Mouse (Mus musculus) liver, embryonic 12.5 days (tissue): ENCODE measurements around the gene Eif4e. TPM values are rescaled to one million over a fixed set of nuclear protein-coding genes. Genes with fewer than 3 reads are reported as not detected.
"Not testable (repeated sequence)": the region's sequence is repeated elsewhere in the genome, so short reads cannot be mapped to it uniquely, and the experiment has no call there.

Source experiments
- ATAC-seq: fragments of 200-750 bp; cut with Nextera tagmentation; 2 replicates; pipeline ENCODE4 v1.8.0; 2017; ENCODE audit warnings: moderate number of reproducible peaks, mild to moderate bottlenecking, moderate library complexity
- H3K27ac ChIP-seq: fragments of 300-500 bp; sonication (generic); 2 replicates; pipeline ENCODE4 v1.5.1; 2016; ENCODE audit warnings: mild to moderate bottlenecking
- H3K27me3 ChIP-seq: fragments of 300-500 bp; sonication (generic); replicated peaks from 2 replicates; pipeline ENCODE4 v1.6.1; 2016; ENCODE audit warnings: mild to moderate bottlenecking, moderate library complexity
- H3K36me3 ChIP-seq: fragments of 300-500 bp; sonication (generic); 2 replicates; pipeline ENCODE4 v1.6.1; 2016; ENCODE audit warnings: mild to moderate bottlenecking, moderate library complexity
- H3K4me1 ChIP-seq: fragments of 300-500 bp; sonication (generic); 2 replicates; pipeline ENCODE4 v1.6.1; 2016
- H3K4me2 ChIP-seq: fragments of 300-500 bp; sonication (generic); 2 replicates; pipeline ENCODE4 v1.6.1; 2016; ENCODE audit warnings: mild to moderate bottlenecking, moderate library complexity
- H3K4me3 ChIP-seq: fragments of 300-500 bp; sonication (generic); 2 replicates; pipeline ENCODE4 v1.5.1; 2016; ENCODE audit warnings: mild to moderate bottlenecking, moderate library complexity
- H3K9ac ChIP-seq: fragments of 300-500 bp; sonication (generic); 2 replicates; pipeline ENCODE4 v1.6.1; 2016; ENCODE audit warnings: mild to moderate bottlenecking, moderate library complexity
- H3K9me3 ChIP-seq: fragments of 300-500 bp; sonication (generic); replicated peaks from 2 replicates; pipeline ENCODE4 v1.6.1; 2016; ENCODE audit warnings: mild to moderate bottlenecking, moderate library complexity
- WGBS: fragments of 180-500 bp; shearing (Covaris S2); methylation state at CpG from one replicate; pipeline ENCODE4 v1.1.7; 2016; ENCODE audit not compliant: insufficient replicate concordance; 5-methylcytosine and 5-hydroxymethylcytosine counted together
- polyA plus RNA-seq: library from polyadenylated mRNA; unstranded; fragments of >200 nt; fragmentation: Nextera tagmentation; extraction: Ambion mirVana; gene quantifications from 2 replicates; pipeline ENCODE4 v1.2.1, GENCODE M21; 2016

The Eif4e gene
- polyA plus RNA-seq, 1 experiment from 2014 or later, result 254 TPM

DNA sequence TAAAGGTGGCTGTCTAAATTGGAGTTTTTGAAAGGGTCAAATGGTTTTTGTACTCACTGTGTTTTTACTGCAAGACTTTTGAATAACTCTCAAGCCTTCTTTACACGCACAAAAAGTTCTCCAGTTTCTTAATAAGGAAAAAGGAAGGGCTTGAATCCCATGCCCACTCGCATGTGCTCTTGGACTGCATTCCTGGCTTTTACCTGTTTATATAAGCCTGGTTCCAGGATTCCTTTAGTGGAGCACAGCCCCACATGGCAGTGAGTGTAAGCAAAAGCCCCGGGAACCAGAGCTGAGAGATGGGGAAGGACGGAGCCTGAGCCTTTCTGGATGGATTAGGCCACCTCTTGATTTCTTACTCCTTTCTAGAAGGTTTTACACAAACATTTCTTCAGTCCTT is 23.1 kb downstream of the Eif4e start:
- WGBS, result 86% methylated on average over 4 of the region's 4 CpGs
- no peak for ATAC-seq
- Histone ChIP-seq H3K27me3 (no peaks in the 10 kb centered on the region), H3K4me3 (no peak overlapping the region), H3K9ac (no peak overlapping the region), H3K27ac (no peak overlapping the region), H3K4me2 (no peak overlapping the region), H3K36me3 (peaks cover 61% of the 10 kb centered on the region), H3K9me3 (no peaks in the 10 kb centered on the region), H3K4me1 (peaks cover 29% of the 10 kb centered on the region)

DNA sequence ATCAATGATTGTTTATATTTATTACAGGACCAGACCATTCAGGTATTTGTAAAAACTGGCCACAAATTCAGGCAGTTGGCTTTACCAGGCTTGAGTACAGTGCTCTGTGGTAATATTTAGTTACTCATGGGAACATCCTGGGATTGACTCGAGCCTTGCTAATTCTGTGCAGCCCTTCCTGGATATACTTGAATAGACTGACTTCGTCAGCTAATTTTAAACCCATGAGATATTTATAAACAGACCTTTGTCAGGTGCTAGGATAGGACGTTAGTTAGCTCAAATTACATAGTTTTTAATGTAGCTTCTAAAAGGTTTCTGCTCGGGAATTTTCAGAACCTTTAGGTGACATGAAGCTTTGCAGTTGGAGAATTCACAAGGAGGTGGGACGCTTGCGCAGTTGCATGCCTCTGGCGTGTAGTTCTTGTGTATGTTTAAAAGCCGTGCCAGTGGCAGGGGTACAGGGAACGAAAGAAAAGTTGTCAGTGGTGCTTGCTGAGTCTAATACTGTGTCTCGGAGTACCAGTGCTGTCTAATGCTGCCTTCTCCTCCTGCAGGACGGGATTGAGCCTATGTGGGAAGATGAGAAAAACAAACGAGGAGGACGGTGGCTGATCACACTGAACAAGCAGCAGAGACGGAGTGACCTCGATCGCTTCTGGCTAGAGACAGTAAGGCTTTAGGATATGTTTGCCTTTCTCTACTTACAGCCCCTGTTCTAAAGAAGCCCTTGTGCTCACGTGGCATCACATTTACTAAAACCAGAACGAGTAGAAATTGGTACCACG is 24.6 kb downstream of the Eif4e start:
- WGBS, result 87% methylated on average over 19 of the region's 19 CpGs
- ATAC-seq, result no peak
- H3K4me2 ChIP-seq, result no peak overlapping the region

GRCm38 (mm10) chr3:138555279-138555678 is 29.3 kb downstream of the Eif4e start:
- not testable (repeated sequence) for H3K27ac ChIP-seq, H3K27me3 ChIP-seq, H3K9ac ChIP-seq, H3K9me3 ChIP-seq, H3K4me3 ChIP-seq, H3K4me2 ChIP-seq
- Histone ChIP-seq H3K36me3 (peaks cover 81% of the 10 kb centered on the region), H3K4me1 (peaks cover 11% of the 10 kb centered on the region; the same call in 1 of the 2 replicates)
- ATAC-seq, result peak; percentile 66
- WGBS, result 34% methylated on average over 8 of the region's 8 CpGs

More for the DNA sequence above, 24.6 kb downstream of the Eif4e start:
- H3K9ac ChIP-seq, result no peak overlapping the region
- H3K4me1 ChIP-seq, result peaks cover 22% of the 10 kb centered on the region
- no peak overlapping the region for H3K27ac ChIP-seq
- H3K4me3 ChIP-seq, result no peak overlapping the region
- H3K9me3 ChIP-seq, result no peaks in the 10 kb centered on the region
- peaks cover 69% of the 10 kb centered on the region for H3K36me3 ChIP-seq
- H3K27me3 ChIP-seq, result no peaks in the 10 kb centered on the region

DNA sequence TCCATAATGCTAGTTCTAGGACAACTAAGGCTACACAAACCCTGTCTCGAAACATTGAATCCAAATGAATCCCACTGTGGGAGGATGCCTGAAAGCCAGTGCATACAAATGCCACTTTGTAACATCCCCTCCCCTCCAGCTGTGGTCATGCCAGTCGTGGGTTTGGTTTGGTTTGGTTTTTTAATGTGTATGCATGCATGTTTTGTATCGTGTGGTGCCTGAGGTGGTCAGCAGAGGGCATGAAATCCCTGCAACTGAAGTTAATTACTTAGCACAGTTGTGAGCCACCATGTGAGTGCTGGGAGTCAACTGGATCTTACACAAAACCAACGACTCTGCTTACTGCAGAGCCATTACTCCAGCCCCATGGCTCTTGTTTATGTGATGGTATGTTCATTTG is 32.5 kb downstream of the Eif4e start:
- ATAC-seq, result no peak
- H3K9ac ChIP-seq, result no peak overlapping the region
- no peak overlapping the region for H3K4me3 ChIP-seq
- no peak overlapping the region for H3K4me2 ChIP-seq
- 69% methylated on average over 4 of the region's 4 CpGs for WGBS
- H3K27me3 ChIP-seq, result no peaks in the 10 kb centered on the region
- H3K4me1 ChIP-seq, result peaks cover 10% of the 10 kb centered on the region; the same call in 1 of the 2 replicates
- no peaks in the 10 kb centered on the region for H3K9me3 ChIP-seq
- H3K27ac ChIP-seq, result no peak overlapping the region
- peaks cover 61% of the 10 kb centered on the region for H3K36me3 ChIP-seq

DNA sequence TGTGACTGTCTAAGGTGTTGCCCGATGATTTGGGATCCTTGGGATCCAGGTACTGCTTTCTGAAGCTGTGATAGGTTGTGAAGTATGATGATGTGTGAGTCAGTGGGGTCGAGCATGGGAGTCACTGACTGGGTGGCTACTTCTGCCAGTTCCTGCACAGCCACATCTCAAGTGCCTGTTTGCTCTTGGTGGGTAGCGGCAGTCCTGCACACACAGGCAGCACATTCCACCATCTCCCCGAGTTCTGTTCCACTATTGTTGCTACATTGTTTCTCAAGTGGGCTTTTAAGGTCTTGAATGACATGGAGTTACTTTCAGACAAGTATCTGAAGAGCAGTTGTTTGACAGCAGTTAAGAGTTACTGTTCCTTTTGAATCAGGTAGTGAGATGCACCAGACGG is 34.3 kb downstream of the Eif4e start:
- no peak overlapping the region for H3K9ac ChIP-seq
- H3K27me3 ChIP-seq, result no peaks in the 10 kb centered on the region
- no peak overlapping the region for H3K4me2 ChIP-seq
- no peaks in the 10 kb centered on the region for H3K9me3 ChIP-seq
- peaks cover 52% of the 10 kb centered on the region for H3K36me3 ChIP-seq
- no peak for ATAC-seq
- H3K4me3 ChIP-seq, result no peak overlapping the region
- H3K27ac ChIP-seq, result no peak overlapping the region
- peaks cover 3% of the 10 kb centered on the region; the same call in 1 of the 2 replicates for H3K4me1 ChIP-seq
- 87% methylated on average over 5 of the region's 5 CpGs for WGBS

DNA sequence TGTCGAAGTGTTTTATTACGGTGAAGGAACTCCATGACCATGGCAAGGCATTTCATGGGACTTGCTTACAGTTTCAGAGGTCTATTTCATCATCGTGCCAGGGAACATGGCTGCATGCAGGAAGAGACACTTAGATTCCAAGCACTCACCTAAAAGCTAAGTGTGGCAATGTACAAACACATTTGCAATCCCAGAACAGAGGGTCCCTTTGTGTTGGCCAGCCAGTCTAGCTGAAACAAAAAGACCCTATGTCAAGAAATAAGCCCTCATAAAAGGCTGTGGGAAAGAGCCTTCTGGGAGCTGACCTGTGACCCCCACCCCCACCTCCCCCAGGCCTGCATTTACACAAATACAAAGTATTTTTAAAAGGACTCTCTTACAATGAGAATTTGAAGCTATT is 34.9 kb downstream of the Eif4e start:
- H3K9ac ChIP-seq, result no peak overlapping the region
- H3K4me1 ChIP-seq, result no peaks in the 10 kb centered on the region
- H3K4me2 ChIP-seq, result no peak overlapping the region
- 90% methylated on average over 3 of the region's 3 CpGs for WGBS
- H3K27ac ChIP-seq, result no peak overlapping the region
- H3K4me3 ChIP-seq, result no peak overlapping the region
- H3K36me3 ChIP-seq, result peaks cover 45% of the 10 kb centered on the region
- no peak for ATAC-seq
- H3K9me3 ChIP-seq, result no peaks in the 10 kb centered on the region
- H3K27me3 ChIP-seq, result no peaks in the 10 kb centered on the region

DNA sequence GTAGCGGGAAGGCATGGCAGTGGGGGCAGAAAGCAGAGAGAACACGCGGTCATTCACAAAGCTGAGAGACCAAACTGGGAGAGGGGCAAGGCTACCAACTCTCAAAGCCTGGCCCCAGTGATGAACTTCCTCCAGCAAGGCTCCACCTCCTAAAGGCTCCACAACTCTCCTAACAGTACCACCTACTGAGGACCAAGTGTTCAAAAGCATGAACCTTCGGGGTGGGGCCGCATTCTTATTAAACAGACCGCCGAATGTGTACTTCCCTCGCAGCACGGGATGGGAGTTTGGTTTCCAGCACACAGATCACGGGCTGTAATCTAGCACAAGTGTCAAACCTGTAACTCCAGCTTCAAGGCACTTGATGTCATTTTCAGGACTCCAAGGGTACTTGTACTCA is 52.9 kb downstream of the Eif4e start:
- WGBS, result 75% methylated on average over 10 of the region's 10 CpGs

GRCm38 (mm10) chr3:138586213-138586612 is 60.2 kb downstream of the Eif4e start:
- H3K9ac ChIP-seq, result no peak overlapping the region
- no peaks in the 10 kb centered on the region for H3K27me3 ChIP-seq
- WGBS, result 68% methylated on average over 7 of the region's 7 CpGs
- ATAC-seq, result no peak
- H3K36me3 ChIP-seq, result no peaks in the 10 kb centered on the region
- no peak overlapping the region for H3K4me3 ChIP-seq
- H3K9me3 ChIP-seq, result peaks cover 4% of the 10 kb centered on the region; the same call in 1 of the 2 replicates
- no peak overlapping the region for H3K27ac ChIP-seq
- H3K4me1 ChIP-seq, result no peaks in the 10 kb centered on the region
- H3K4me2 ChIP-seq, result no peak overlapping the region

More for the DNA sequence above, 52.9 kb downstream of the Eif4e start:
- Histone ChIP-seq H3K9ac (no peak overlapping the region), H3K9me3 (peaks cover 4% of the 10 kb centered on the region; the same call in 1 of the 2 replicates), H3K4me2 (no peak overlapping the region), H3K36me3 (no peaks in the 10 kb centered on the region), H3K27ac (no peak overlapping the region), H3K27me3 (no peaks in the 10 kb centered on the region), H3K4me1 (no peaks in the 10 kb centered on the region), H3K4me3 (no peak overlapping the region)
- no peak for ATAC-seq

GRCm38 (mm10) chr3:138587137-138587536 is 61.2 kb downstream of the Eif4e start:
- WGBS, result 85% methylated on average over 4 of the region's 4 CpGs
- Histone ChIP-seq H3K36me3 (no peaks in the 10 kb centered on the region), H3K27me3 (no peaks in the 10 kb centered on the region), H3K4me3 (no peak overlapping the region), H3K4me1 (no peaks in the 10 kb centered on the region), H3K4me2 (no peak overlapping the region), H3K9ac (no peak overlapping the region), H3K9me3 (peaks cover 4% of the 10 kb centered on the region; the same call in 1 of the 2 replicates), H3K27ac (no peak overlapping the region)
- no peak for ATAC-seq

DNA sequence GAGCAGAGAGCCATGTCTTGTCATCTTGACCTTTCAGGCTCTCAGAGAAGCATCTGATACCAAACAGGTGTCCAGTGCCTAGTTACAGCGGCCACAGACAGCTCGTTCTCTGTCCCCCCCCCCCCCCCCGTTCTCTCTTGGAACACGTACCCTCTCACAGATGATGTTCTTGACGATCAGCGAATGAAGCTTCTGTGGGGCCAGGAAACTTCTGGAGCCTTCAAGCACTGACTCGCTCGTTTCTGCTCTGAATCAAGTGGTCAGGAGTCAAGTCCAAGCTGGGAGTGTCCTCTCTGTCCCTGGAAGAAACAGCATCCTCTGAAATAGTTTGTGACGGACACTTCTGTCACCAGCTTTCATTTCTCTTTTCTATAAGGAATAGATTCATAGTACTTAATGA is 62.0 kb downstream of the Eif4e start:
- ATAC-seq, result no peak
- no peaks in the 10 kb centered on the region for H3K27me3 ChIP-seq
- 66% methylated on average over 9 of the region's 9 CpGs for WGBS

GRCm38 (mm10) chr3:138591002-138591401 is 65.0 kb downstream of the Eif4e start:
- 70% methylated on average over 4 of the region's 4 CpGs for WGBS
- Histone ChIP-seq H3K4me3 (no peak overlapping the region), H3K4me2 (no peak overlapping the region), H3K27me3 (peaks cover 5% of the 10 kb centered on the region; the same call in 1 of the 2 replicates), H3K9me3 (no peaks in the 10 kb centered on the region), H3K36me3 (no peaks in the 10 kb centered on the region), H3K4me1 (no peaks in the 10 kb centered on the region), H3K9ac (no peak overlapping the region), H3K27ac (no peak overlapping the region)
- ATAC-seq, result no peak

More for the DNA sequence above, 62.0 kb downstream of the Eif4e start:
- Histone ChIP-seq H3K4me1 (no peaks in the 10 kb centered on the region), H3K4me2 (no peak overlapping the region), H3K4me3 (no peak overlapping the region), H3K9ac (no peak overlapping the region), H3K36me3 (no peaks in the 10 kb centered on the region), H3K9me3 (peaks cover 4% of the 10 kb centered on the region; the same call in 1 of the 2 replicates), H3K27ac (no peak overlapping the region)

DNA sequence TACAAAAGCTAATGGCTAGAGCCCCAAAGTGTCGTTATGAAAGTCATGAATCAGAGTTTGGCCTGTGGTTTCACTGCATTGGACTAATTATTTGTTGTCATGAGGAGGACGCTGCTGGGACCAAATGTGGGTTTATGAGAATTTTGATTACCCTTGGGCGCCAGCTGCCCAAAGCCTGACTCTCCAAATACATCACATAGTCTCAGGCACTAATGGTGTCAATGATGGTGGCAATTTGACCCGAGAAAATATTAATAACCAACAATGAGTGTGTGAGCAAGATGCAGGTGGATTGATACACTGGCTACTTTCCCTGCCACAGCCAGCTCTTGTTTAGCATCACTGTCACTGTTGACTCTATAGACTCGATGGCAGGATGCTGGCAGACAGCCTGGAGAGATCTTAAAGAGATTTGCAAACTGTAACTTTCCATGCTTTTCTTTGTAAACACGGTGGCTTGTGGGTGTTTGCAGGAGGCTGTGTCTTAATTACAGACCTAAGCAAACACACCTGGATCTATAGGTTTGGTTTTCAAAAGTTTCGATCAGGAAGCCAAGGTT is 65.9 kb downstream of the Eif4e start:
- H3K9me3 ChIP-seq, result no peaks in the 10 kb centered on the region
- H3K4me3 ChIP-seq, result no peak overlapping the region
- no peaks in the 10 kb centered on the region for H3K4me1 ChIP-seq
- H3K27me3 ChIP-seq, result peaks cover 5% of the 10 kb centered on the region; the same call in 1 of the 2 replicates
- H3K9ac ChIP-seq, result no peak overlapping the region
- H3K36me3 ChIP-seq, result no peaks in the 10 kb centered on the region
- no peak for ATAC-seq
- 69% methylated on average over 7 of the region's 7 CpGs for WGBS
- H3K4me2 ChIP-seq, result no peak overlapping the region
- no peak overlapping the region for H3K27ac ChIP-seq
